9 mouse cellular contexts compared by ENCODE assay signal in genomic region chr8:46844974-46845774, GRCm38 (mm10).
DNase-seq lines count a peak whose midpoint lies in the region; ATAC-seq lines count a peak whose summit lies in the region.
"Had no signal": no experiment of that assay in that cellular context is flagged by ENCODE, and none has a peak within 500 bp of the region (broad histone marks: within the 10 kb centered on the region; RNA-seq: fewer than 3 reads in every experiment).

No protein-coding gene starts in this region.

- no peak for DNase-seq in hindbrain, embryonic 11.5 days (ENCODE audit: low spot score)
- peak; percentile 20 for DNase-seq in embryonic facial prominence, embryonic 10.5 days (ENCODE audit: low spot score)
- DNase-seq in liver, embryonic 13.5 days: no peak
- peak; percentile 27 for DNase-seq in spleen, adult 12 weeks (ENCODE audit: low spot score)
- no peak for DNase-seq in cerebellum, adult 9-11 months
- no peak for DNase-seq in embryo, embryonic 9.5 days (ENCODE audit: extremely low spot score)

- peak overlapping the region; percentile 5; the same call in 1 of the 2 replicates for H3K27ac ChIP-seq in hindbrain, embryonic 13.5 days
- no peak overlapping the region for H3K27ac ChIP-seq in hindbrain, embryonic 11.5 days (ENCODE audit: low read depth, low read length)
- peak overlapping the region; percentile 5; the same call in 1 of the 2 replicates for H3K27ac ChIP-seq in embryonic facial prominence, embryonic 10.5 days (replicated peaks)
- H3K27ac ChIP-seq in hindbrain, embryonic 16.5 days (ENCODE audit: low read depth, low read length): 0 out of 2 replicates have a peak overlapping the region, but pooled peaks have one; percentile 13
- peak overlapping the region; percentile 55 for H3K27ac ChIP-seq in liver, embryonic 13.5 days

- H3K36me3 ChIP-seq in hindbrain, embryonic 13.5 days: peaks cover 16% of the 10 kb centered on the region
- H3K36me3 ChIP-seq in hindbrain, embryonic 11.5 days (ENCODE audit: control insufficient read depth, insufficient read depth, low read length): no peaks in the 10 kb centered on the region
- H3K36me3 ChIP-seq in embryonic facial prominence, embryonic 10.5 days (replicated peaks): peaks cover 25% of the 10 kb centered on the region
- H3K36me3 ChIP-seq in hindbrain, embryonic 16.5 days (ENCODE audit: control insufficient read depth, insufficient read depth, low read length): peaks cover 12% of the 10 kb centered on the region; the same call in 1 of the 2 replicates
- H3K36me3 ChIP-seq in liver, embryonic 13.5 days: peaks cover 18% of the 10 kb centered on the region

- WGBS in hindbrain, embryonic 13.5 days: 75% methylated on average over 7 of the region's 7 CpGs
- 70% methylated on average over 7 of the region's 7 CpGs for WGBS in hindbrain, embryonic 11.5 days
- WGBS in embryonic facial prominence, embryonic 10.5 days: 72% methylated on average over 7 of the region's 7 CpGs
- WGBS in hindbrain, embryonic 16.5 days: 81% methylated on average over 7 of the region's 7 CpGs
- 21% methylated on average over 7 of the region's 7 CpGs for WGBS in liver, embryonic 13.5 days (ENCODE audit: insufficient replicate concordance)

- no peak overlapping the region for H3K4me2 ChIP-seq in hindbrain, embryonic 13.5 days
- H3K4me2 ChIP-seq in hindbrain, embryonic 11.5 days (replicated peaks; ENCODE audit: low read depth, low read length): no peak overlapping the region
- no peak overlapping the region for H3K4me2 ChIP-seq in hindbrain, embryonic 16.5 days (ENCODE audit: low read length)
- peak overlapping the region; percentile 17; the same call in 1 of the 2 replicates for H3K4me2 ChIP-seq in liver, embryonic 13.5 days

- H3K4me3 ChIP-seq in hindbrain, embryonic 13.5 days: no peak overlapping the region
- H3K4me3 ChIP-seq in hindbrain, embryonic 11.5 days (ENCODE audit: low read depth, low read length): no peak overlapping the region
- H3K4me3 ChIP-seq in embryonic facial prominence, embryonic 10.5 days: no peak overlapping the region
- H3K4me3 ChIP-seq in hindbrain, embryonic 16.5 days (ENCODE audit: low read length): no peak overlapping the region
- no peak overlapping the region for H3K4me3 ChIP-seq in liver, embryonic 13.5 days (replicated peaks)

- H3K27me3 ChIP-seq in hindbrain, embryonic 13.5 days: no peaks in the 10 kb centered on the region
- H3K27me3 ChIP-seq in hindbrain, embryonic 11.5 days (ENCODE audit: control insufficient read depth, insufficient read depth, low read length): no peaks in the 10 kb centered on the region
- H3K27me3 ChIP-seq in embryonic facial prominence, embryonic 10.5 days (replicated peaks; ENCODE audit: low read depth, poor library complexity, severe bottlenecking): no peaks in the 10 kb centered on the region
- H3K27me3 ChIP-seq in hindbrain, embryonic 16.5 days (replicated peaks; ENCODE audit: control insufficient read depth, insufficient read depth, low read length): no peaks in the 10 kb centered on the region
- H3K27me3 ChIP-seq in liver, embryonic 13.5 days: no peaks in the 10 kb centered on the region
- H3K27me3 ChIP-seq: Patski had no signal

- ATAC-seq in hindbrain, embryonic 13.5 days (ENCODE audit: low FRiP score): no peak
- no peak for ATAC-seq in hindbrain, embryonic 11.5 days (ENCODE audit: low FRiP score)
- ATAC-seq in hindbrain, embryonic 16.5 days: 0 out of 2 replicates have a peak, but pooled peaks have one; percentile 20
- ATAC-seq in liver, embryonic 13.5 days (ENCODE audit: low read depth): peak; percentile 59
- ATAC-seq: Patski had no signal

- H3K4me1 ChIP-seq in hindbrain, embryonic 13.5 days (replicated peaks): no peaks in the 10 kb centered on the region
- no peaks in the 10 kb centered on the region for H3K4me1 ChIP-seq in hindbrain, embryonic 11.5 days (replicated peaks; ENCODE audit: control insufficient read depth, insufficient read depth, low read length)
- H3K4me1 ChIP-seq in embryonic facial prominence, embryonic 10.5 days: peaks cover 16% of the 10 kb centered on the region
- no peaks in the 10 kb centered on the region for H3K4me1 ChIP-seq in hindbrain, embryonic 16.5 days (ENCODE audit: control insufficient read depth, insufficient read depth, low read depth, low read length)
- peaks cover 49% of the 10 kb centered on the region for H3K4me1 ChIP-seq in liver, embryonic 13.5 days (replicated peaks)

- no peak overlapping the region for H3K9ac ChIP-seq in hindbrain, embryonic 13.5 days
- H3K9ac ChIP-seq in hindbrain, embryonic 11.5 days (ENCODE audit: low read depth, low read length): no peak overlapping the region
- no peak overlapping the region for H3K9ac ChIP-seq in hindbrain, embryonic 16.5 days (ENCODE audit: low read depth, low read length)
- peak overlapping the region; percentile 8; the same call in 1 of the 2 replicates for H3K9ac ChIP-seq in liver, embryonic 13.5 days

- no peaks in the 10 kb centered on the region for H3K9me3 ChIP-seq in hindbrain, embryonic 13.5 days
- H3K9me3 ChIP-seq in hindbrain, embryonic 11.5 days (ENCODE audit: control insufficient read depth, low read length): no peaks in the 10 kb centered on the region
- no peaks in the 10 kb centered on the region for H3K9me3 ChIP-seq in embryonic facial prominence, embryonic 10.5 days
- no peaks in the 10 kb centered on the region for H3K9me3 ChIP-seq in hindbrain, embryonic 16.5 days (ENCODE audit: control insufficient read depth, low read length)
- no peaks in the 10 kb centered on the region for H3K9me3 ChIP-seq in liver, embryonic 13.5 days (replicated peaks)

Comparison
In these comparisons a context has a peak if more than half of its experiments do, and no peak if none do; other contexts are left out.
1. ATAC-seq: peak in hindbrain, embryonic 16.5 days (single experiment) and liver, embryonic 13.5 days (single experiment); none in hindbrain, embryonic 13.5 days (single experiment) and hindbrain, embryonic 11.5 days (single experiment).
2. DNase-seq: peak in embryonic facial prominence, embryonic 10.5 days (single experiment) and spleen, adult 12 weeks (single experiment); none in hindbrain, embryonic 11.5 days (single experiment), liver, embryonic 13.5 days (single experiment), cerebellum, adult 9-11 months (single experiment) and embryo, embryonic 9.5 days (single experiment).